Mouse (Mus musculus) embryonic stem cell, embryonic (primary cell): Measurements from ENCODE around the gene Ablim1.

Source experiments
- CTCF ChIA-PET, 4 experiments: fragments of 300-600 bp in 2 of 4; fragments of 350-600 bp in 2 of 4; sonication (Branson Sonifier 250); formaldehyde crosslinking; loops; one replicate each; lab custom pipeline; 2022; ENCODE audit warnings: inconsistent platforms in 2 of 4; lab: Charles Lee
- POLR2A ChIA-PET, 4 experiments: fragments of 300-600 bp in 2 of 4; fragments of 350-600 bp in 2 of 4; sonication (Branson Sonifier 250); formaldehyde crosslinking; loops; one replicate each; lab custom pipeline; 2022; ENCODE audit warnings: antibody characterized with exemption in 4 of 4, inconsistent platforms in 1 of 4; lab: Charles Lee

Gene Ablim1

DNA sequence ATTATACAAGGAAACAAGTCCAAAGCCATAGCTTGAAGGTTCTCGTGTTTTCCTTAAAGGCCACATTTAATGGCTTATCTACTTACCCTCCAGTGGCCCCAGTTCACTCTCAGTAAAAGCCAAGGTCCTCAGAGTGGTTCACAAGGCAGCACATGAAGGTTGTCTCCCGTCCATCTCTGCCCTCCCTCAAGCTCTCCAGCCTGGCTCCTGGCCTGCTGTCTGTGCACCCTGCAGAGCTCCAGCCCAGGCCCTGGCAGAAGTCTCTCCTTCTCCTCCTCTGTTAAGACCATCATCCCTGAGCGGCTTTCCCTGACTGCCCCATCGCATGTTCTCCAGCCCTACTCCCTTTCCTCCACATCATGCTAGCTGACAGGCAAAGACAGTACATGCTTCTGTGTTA is 20.4 kb downstream of the Ablim1 start:
- POLR2A ChIA-PET, result interaction anchor here in 2 of 4 experiments (1.2 to 1.5 kb wide), 3 partner anchors 20 to 66 kb away, joined by 3 to 4 read pairs (median 3); partner anchors contain the start of genes Ablim1 (in 1 of the 2) and Fam160b1 (in 1 of the 2)
- CTCF ChIA-PET, result interaction anchor here in 1 of 4 experiments (0.7 kb wide), 1 partner anchor 378 kb away, joined by 6 read pairs; no protein-coding TSS in a partner anchor

DNA sequence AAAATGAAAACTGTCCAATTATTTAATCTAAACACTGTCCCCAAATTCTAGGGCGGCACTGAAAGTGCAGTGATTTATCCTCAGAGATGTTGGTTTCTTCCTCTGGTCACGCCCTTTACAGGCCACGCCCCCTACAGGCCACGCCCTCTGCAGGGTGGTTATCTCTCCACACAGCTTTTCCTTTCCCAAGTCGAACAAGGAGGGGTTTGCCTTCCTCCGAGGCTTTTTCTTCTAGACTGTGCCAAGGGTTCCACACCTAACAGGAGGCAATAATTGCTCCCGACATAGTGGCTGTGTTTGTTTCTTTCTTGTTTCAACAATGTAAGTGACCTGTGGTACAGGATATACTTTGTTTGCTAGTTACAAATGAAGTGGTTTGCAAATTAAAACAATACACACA is 21.0 kb downstream of the Ablim1 start:
- ChIA-PET CTCF (interaction anchor here in 1 of 4 experiments (0.6 kb wide), 1 partner anchor 89 kb away, joined by 3 read pairs; no protein-coding TSS in a partner anchor), POLR2A (interaction anchor here in 2 of 4 experiments (0.7 to 1.2 kb wide), 3 partner anchors 19 to 128 kb away, joined by 3 to 5 read pairs (median 3); no protein-coding TSS in a partner anchor)

DNA sequence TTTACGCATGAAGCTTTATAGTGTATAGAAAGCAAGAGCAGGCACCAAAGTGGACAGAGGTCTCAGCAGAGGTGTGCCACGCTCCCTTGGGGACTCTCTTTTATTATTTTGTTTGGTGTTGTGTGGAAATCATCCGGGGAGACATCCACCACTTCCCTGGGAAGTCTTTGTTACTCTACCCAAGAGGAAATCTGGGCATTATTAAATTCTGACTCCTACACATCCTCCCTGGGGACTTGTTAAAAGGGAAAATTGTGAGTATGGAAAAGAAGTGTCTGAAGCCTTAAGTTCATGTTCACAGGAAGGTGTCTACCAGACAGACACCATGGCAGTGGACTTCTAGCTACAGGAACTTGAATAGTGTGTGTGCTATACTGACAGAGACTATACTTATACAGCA is 31.4 kb downstream of the Ablim1 start:
- ChIA-PET CTCF (interaction anchor here in 1 of 4 experiments (0.8 kb wide), 1 partner anchor 120 kb away, joined by 3 read pairs; no protein-coding TSS in a partner anchor), POLR2A (no interaction called here)

DNA sequence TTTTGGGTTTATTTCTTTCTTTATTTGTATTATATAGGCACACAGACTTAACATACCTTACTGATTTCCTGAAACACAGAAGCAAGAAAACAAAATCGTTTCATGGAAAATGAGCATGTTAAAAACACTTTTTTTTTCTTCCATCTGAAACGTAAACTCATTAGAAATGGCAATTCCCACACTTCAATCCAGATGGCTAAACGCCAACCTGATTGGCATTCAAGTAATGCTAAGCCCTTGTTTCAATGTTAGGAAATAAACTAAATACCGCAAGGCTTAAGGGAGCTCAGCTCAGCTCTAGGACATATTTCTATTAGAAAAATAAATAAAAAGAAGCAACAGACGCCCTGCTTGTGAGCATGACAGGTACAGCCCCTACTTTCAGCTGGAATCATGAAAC is 32.1 kb downstream of the Ablim1 start:
- CTCF ChIA-PET, result no interaction called here
- POLR2A ChIA-PET, result no interaction called here

DNA sequence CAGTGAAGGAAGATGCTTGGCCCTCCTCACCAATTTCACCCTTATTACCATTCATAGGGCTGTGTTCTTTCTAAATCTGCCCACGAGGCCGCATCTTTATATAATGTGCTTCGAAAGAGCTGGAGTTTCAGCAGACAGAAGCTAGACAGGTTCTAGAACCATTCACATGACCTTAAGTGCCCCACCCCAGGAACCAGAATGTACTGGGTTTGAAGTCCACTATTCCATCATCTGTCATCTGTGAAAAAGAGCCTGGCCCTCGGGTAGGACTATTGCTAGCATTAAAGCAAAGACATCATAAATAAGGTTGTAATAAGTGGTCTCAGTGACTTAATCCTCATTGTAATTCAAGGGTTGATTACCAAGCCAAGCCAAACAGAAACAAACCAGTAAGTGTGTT is 35.1 kb downstream of the Ablim1 start:
- ChIA-PET POLR2A (interaction anchor here in 2 of 4 experiments (0.6 to 1.3 kb wide), 2 partner anchors 16 to 450 kb away, joined by 4 read pairs; no protein-coding TSS in a partner anchor), CTCF (interaction anchor here in 2 of 4 experiments (0.6 to 1.0 kb wide), 2 partner anchors 49 to 80 kb away, joined by 4 to 5 read pairs; no protein-coding TSS in a partner anchor)

DNA sequence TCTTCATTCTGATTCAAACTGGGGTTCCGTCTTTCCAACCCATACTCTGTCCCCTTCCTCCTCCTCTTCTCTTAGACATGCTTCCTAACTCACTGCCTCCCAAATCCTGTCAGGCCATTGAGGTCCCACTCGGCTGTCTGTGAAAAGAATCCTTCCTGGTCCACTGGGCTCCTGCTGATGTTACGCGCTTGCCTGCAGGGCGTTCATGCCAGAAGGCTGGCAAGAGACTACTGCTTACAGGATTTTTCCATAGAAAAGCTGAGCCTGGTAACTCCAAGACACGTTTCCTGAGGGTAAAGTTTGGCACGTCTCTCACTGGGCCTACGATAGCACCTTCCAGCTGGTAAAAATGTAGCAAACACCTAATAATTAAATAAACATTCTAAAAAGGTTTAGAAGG is 36.5 kb downstream of the Ablim1 start:
- ChIA-PET POLR2A (interaction anchor here in 1 of 4 experiments (0.6 kb wide), 1 partner anchor 27 kb away, joined by 3 read pairs; no protein-coding TSS in a partner anchor), CTCF (interaction anchor here in 1 of 4 experiments (0.6 kb wide), 1 partner anchor 126 kb away, joined by 10 read pairs; no protein-coding TSS in a partner anchor)

DNA sequence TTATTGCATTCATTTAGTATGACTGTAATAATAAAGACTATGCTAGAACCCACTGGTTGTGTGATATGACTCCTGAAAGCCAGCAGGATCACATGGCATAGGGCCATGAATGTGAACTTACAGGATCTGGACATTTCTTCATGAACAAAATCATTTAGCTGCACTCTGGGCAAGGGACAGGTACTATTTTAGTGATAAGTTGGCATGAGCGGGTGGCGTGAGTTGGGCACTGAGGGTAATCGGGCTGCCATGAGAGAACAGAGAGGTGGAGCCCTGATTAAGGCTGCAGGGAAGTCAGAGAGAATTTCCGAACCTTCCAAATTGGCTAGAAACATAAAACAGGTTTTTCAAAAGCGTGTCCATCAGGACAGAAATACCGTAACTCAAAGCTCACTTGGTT is 37.7 kb downstream of the Ablim1 start:
- ChIA-PET CTCF (no interaction called here), POLR2A (no interaction called here)

DNA sequence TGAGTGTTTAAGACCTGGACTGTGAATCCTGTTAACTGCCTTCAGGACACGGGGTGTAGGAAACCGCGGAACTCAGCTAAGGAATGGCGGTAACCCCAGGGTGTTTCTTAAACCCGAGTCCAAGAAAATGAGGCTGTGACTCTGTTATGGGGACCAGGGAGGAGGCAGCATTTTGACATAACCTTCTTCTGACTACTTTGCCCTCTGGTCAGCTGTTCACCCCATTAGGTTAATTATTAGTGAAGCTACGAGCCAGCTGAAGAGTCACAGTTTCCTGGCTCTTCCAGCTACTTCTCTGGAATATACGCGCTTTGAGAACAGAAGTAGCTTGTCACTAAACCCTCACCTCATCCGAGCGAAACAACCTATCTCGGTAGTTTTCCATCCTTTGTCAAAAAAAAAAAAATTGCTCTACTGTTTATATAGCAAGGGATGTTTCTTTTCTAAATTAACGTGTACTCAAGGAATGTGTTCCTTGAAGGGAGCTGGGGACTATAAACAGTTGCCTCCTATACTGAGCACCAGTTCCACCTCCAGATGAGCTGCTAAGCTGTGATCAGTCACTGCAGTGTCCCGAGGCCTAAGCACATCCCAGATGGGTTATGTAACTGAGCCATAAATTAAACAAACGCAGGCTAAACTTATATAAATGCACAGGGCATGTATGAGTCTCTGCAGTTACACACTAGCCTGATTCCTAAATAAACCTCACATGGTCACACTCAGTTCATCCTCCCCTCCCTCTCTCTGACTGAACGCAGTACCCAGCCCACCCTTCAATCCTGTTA is 39.4 kb downstream of the Ablim1 start:
- POLR2A ChIA-PET, result interaction anchor here in 2 of 4 experiments (0.6 to 1.3 kb wide), 3 partner anchors 18 to 168 kb away, joined by 3 to 4 read pairs (median 3); no protein-coding TSS in a partner anchor
- CTCF ChIA-PET, result interaction anchor here in 2 of 4 experiments (0.6 to 1.0 kb wide), 2 partner anchors 54 kb away, joined by 3 to 4 read pairs; no protein-coding TSS in a partner anchor

DNA sequence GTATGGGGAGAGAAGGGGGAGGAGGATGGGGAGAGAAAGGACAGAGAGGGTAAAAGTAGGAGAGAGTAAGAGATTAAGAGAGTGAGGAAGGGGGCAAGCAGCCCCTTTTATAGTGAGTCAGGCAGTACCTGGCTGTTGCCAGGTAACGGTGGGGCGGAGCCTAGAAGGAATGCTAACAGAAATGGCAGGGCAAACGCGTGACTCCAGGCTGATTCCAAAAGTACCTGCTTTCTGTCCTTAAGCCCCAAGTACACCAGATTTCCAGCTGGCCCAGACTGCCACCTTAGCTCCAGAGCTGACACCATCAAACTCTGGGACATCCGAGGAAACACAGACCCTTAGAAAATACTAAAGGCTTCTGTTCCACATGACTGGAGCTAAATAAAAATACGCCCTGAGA is 40.0 kb downstream of the Ablim1 start:
- ChIA-PET POLR2A (interaction anchor here in 2 of 4 experiments (0.6 to 1.3 kb wide), 3 partner anchors 19 to 168 kb away, joined by 3 to 4 read pairs (median 3); no protein-coding TSS in a partner anchor), CTCF (interaction anchor here in 2 of 4 experiments (0.6 to 1.0 kb wide), 2 partner anchors 54 kb away, joined by 3 to 4 read pairs; no protein-coding TSS in a partner anchor)

DNA sequence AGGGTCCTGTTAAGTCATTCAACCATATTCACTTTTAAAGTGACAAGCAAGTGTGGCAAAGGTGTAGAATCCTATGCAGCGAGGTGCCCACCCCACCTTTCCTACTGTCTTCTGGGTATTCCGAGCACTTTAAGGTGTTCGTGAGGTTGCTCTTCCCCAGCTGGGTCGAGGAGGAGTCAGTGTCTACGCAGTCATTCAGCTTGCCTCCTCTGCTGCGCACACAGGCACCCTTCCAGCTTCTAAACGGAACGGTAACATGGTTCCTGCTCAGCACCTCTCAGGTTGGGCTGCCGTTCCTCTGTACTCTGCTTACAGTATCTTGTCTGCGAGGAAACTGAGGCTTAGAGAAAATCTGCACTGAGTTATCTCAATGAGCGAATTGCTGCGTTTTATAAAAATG is 40.4 kb downstream of the Ablim1 start:
- ChIA-PET POLR2A (interaction anchor here in 1 of 4 experiments (1.3 kb wide), 1 partner anchor 24 kb away, joined by 4 read pairs; no protein-coding TSS in a partner anchor), CTCF (no interaction called here)

DNA sequence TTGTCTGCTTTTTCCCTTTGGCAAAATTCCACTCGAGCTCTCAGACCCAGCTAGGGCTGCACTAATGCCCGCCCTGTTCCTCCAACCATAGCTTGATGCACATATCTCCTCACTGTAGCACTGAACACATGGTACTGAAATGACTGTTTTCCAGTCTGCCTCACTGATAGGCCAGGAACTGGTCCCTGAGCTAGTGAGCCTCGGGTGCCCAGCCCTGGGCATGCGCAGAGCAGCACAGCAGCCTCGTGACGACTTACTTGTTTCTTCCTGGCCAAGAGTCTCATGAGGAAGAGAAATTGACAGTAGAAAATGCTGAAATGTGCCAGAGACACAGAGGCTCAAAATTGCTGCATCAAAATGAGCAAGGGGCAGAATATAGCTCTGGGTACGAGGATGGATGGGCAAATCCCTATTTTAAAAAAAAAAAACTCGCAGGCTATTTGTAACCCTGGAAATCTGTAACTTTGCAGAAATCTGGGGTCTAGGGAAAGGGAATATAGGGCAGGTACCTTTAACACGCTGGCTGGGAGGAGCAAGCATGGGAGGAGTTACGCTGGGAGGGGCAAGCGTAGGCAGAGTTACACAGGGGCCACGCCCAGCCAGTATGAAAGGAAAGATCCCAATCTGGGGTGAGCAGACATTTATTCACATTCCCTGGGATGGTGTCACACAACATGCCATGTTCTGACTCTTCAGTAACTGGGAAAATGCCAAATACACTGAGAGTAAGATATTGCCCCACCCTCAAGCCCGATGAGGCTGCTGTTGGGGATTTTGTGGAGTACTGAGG is 41.7 kb downstream of the Ablim1 start:
- POLR2A ChIA-PET, result interaction anchor here in 3 of 4 experiments (0.5 to 1.1 kb wide), 4 partner anchors 18 to 1419 kb away, joined by 3 to 4 read pairs (median 4); no protein-coding TSS in a partner anchor
- CTCF ChIA-PET, result interaction anchor here in 2 of 4 experiments (0.7 to 0.8 kb wide), 2 partner anchors 62 to 88 kb away, joined by 3 to 4 read pairs; partner anchors contain the start of gene Fam160b1 (in 1 of the 2)

DNA sequence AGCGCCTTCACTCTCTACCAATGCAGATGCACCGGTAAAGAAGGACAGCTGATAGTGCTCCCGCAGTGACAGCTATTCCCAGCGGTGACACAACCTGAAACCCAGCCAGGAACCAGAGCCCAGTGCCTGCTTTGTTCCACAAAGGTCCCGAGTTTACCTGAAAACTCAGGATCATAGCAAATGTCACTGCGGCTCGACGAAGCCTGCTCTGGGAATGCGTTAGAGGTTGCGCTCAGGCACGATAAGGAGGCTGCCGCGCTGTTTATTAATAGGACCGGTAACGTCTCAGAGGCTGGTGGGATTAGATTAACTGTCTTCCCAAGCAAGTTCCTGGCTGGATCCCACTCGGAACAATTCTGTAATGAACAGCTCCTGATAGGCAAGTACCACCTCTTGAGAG is 43.0 kb downstream of the Ablim1 start:
- ChIA-PET CTCF (no interaction called here), POLR2A (interaction anchor here in 1 of 4 experiments (0.6 kb wide), 1 partner anchor 31 kb away, joined by 3 read pairs; no protein-coding TSS in a partner anchor)

DNA sequence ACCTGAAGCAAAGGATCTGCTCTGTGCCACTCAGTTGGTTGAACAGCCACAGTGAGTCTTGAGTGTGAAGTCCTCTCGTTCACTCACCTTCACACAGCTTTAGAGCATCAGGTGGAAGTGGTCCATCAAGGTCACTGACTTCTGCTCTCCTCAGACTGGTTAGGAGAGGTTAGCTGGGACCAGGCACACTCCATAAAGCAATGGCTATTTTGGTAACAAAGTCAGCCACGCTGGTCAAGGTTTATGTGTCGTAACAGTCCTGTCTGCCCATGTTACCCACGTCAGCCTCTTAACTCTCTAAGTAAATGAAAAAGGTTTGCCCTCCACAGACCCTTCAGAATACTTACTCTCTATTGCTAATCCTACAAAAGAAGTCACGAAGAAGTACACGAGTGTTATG is 44.0 kb downstream of the Ablim1 start:
- POLR2A ChIA-PET, result interaction anchor here in 1 of 4 experiments (1.3 kb wide), 1 partner anchor 90 kb away, joined by 3 read pairs; the partner anchor contains the start of gene Fam160b1
- CTCF ChIA-PET, result no interaction called here

DNA sequence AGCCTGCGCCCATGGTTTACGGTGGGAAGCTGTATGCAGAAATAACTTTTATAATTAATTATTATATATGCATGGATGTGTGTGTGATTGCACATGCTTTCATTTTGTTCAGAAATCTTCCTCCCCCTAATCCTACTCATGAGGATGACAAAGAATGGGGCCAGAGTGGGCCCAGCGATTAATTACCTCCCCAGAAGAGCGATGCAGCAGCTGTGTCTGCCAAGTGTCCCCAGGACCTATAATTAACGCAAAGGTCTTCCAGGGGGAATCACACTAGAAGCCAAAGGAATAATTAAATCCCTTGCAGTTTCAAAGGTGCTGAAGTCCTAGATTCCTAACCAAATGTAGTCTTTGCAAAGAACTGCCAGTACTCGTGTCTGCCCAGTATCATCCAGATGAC is 44.9 kb downstream of the Ablim1 start:
- CTCF ChIA-PET, result no interaction called here
- POLR2A ChIA-PET, result interaction anchor here in 1 of 4 experiments (1.3 kb wide), 1 partner anchor 90 kb away, joined by 3 read pairs; the partner anchor contains the start of gene Fam160b1

DNA sequence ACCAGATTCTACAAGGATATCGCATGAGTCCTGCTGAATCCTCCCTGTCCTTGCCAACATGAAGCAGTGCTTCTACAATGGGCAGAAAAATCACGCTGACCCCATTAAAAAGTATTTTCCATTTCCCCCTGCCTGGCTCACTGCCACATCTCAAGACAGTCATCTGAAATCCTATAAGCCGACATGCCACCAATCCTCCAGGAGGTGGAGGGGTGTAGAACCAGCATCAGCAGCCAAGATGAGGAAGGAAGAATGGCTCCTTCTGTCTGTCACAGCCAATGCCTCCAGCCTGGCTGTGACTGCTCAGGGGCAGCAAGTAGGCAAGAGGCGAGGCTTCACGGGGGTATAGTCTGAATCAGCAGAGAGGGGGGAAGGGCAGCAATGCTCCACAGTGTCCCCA is 47.2 kb downstream of the Ablim1 start:
- ChIA-PET POLR2A (no interaction called here), CTCF (no interaction called here)

DNA sequence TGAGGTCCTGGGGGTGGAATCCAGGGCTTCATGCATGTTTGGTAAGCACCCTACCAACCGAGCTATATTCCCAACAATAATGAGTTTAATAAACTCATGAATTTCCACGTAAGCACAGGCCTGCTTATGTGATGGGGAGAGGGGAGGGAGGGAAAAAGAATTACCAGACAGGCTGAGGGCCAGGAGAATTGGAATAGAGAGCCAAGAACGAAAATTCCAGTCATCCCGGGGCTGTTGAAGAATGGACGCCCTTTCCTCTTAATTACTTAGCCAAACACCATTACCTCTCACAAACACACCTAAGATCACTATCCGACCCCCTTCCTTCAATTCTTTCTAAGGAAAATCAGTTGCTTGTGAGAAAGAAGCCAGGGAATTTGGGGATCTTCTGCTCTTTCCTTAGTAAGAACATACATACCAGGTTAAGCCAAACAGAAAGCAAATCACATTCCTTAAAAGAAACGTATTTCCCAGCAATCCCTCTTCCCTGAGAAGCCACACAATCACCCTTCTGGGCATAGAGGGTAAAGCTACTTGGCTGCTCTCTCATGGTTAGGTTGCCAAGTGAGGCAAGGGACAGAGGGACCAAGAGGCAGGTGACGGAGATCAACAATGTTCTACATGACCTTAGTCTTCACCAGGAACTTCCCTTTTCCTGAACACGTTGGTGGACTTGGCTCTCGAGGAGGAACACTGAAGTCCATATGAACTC is 48.2 kb downstream of the Ablim1 start:
- POLR2A ChIA-PET, result no interaction called here
- CTCF ChIA-PET, result no interaction called here

DNA sequence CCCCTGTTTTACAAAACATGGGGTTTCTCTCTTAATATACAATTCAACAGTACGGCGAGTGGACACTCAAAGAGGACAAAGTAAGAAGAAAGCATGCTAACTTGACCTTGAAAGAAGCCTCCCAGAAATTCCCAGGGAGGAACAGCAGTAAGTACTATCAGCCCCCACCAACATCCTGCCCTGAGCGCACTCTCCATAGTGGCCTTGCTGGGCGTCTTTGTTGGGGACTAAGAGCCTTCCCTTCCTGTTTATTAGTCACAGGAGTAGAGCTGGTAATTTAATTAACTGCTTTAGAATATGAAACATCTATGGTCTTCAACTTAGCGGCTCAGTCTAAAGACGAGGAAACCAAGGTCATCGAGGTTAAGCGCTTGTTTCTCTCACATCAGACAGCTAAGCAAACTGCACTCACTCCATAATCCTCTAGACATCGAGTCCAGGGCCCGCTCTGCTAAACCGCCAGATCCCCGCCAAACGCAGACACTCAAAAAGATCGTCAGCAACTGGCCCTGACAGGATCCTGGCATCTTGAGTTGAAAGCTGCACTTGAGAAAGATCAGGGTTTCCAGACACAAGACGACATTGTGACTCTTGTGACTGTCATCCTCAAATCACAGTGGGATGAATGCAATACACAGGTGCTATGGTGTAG is 50.3 kb downstream of the Ablim1 start:
- POLR2A ChIA-PET, result interaction anchor here in 1 of 4 experiments (1.1 to 1.9 kb wide), 2 partner anchors 15 to 114 kb away, joined by 3 to 4 read pairs; no protein-coding TSS in a partner anchor
- CTCF ChIA-PET, result interaction anchor here in 1 of 4 experiments (0.7 kb wide), 1 partner anchor 116 kb away, joined by 3 read pairs; no protein-coding TSS in a partner anchor
